Mouse (Mus musculus): ENCODE data around the gene Zfp248.

DNA sequence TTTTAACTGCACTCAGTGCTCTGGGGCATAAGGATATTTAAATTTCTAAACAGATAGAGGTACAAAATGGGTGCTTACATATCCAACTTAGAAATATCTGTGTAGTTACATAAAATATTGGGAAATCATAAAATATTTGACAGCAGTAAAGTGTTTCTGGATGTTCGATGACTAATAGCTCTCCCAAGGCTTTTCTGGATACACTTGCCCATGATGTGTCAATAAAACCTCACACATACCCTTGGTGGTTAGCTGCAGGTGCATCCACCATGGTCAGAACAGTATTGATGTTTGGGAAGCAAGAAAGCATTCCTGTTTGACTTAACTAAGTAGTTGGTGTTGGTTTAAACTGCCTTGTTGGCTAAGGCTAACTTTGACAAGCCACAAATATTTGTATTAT, 2.4 kb upstream of the Zfp248 start:
- TF ChIP-seq POLR2A (IDR thresholded peaks at IDR 0.05; ENCODE audit: borderline replicate concordance, low read depth, low read length) (no peak), CTCF (IDR thresholded peaks at IDR 0.05; ENCODE audit: low read depth, low read length) (no peak)
